Mouse (Mus musculus) urinary bladder, adult 2 months (tissue): ENCODE results near the gene Gli3. TPM values are rescaled to one million over a fixed set of nuclear protein-coding genes. Genes with fewer than 3 reads are reported as not detected.
A peak's percentile ranks its signal among the peaks of the same experiment; 100 is the strongest.

Experiments used
- DNase-seq: peaks from one replicate; pipeline ENCODE4 v3.0.0; 2022; ENCODE audit warnings: low spot score
- polyA plus RNA-seq: library from polyadenylated mRNA; depleted of rRNA; stranded (reverse); fragments of >200 nt; gene quantifications from 2 replicates; pipeline ENCODE4 v1.2.3, GENCODE M21; 2012; rRNA removed

Gli3 gene
- polyA plus RNA-seq = 5.1 and 8.1 TPM in 2 replicates

DNA sequence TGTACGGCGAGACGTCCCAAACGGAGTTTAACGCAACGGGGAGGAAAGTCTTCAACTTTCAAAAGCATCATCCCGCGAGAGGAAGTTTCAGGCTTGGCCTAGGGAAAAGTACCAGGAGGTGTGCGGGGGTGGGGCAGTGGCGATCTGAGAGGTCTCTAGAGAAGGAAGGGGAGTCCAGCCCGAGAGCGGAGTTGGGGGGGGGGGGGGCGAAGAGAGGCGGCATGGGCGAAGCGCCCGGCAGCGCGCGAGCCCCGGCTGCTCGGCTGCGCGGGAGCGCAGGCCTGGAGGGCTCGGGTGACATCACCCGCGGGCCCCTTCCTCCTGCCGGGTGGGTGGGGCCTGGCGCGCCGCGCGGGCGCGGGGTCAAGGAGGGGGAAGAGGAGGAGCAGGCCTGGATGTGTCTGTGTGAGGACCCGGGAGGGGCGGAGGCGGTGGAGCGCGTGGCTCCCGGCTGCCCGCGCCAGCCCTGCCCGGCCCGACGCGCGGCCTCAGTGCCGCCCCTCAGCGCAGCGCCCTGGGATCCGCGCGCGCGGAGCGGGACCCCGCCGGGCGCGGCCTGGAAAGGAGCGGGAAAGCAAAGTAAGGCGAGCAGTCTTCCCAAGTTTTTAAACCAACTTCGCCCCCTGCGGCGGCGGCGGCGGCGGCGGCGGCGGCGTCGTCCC is at the start of gene Gli3:
Gli3 (plus strand) TSS at position 406 of the 662 bp plus-strand sequence.
- peak; percentile 50 for DNase-seq

DNA sequence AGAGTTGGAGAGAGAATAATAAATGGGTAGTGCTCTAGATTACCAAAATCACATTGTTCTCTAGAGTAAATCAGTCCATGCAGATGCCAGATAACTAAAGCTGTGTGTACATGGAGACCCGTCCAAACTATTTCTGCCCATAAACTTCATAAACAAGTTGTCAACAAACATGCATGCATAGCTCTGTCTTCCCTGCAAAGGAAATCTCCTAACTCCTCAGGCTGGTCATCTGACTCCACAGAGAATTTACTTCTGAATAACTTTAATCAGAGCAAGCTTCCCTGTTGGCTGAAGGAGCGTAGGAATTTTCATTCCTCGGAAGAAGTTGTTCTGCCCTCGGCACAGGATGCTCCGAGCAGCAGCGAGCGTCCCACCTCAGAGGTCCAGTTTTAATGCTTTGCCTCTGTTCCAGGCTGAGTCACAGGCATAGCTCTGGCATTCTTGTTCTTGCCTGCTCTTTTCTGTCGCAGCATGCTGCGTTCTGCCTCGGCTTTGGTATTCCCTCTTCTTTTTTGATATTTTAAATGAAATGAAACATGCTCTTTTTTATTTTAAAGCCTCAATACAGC is 41.8 kb upstream of the Gli3 start:
- no peak for DNase-seq

DNA sequence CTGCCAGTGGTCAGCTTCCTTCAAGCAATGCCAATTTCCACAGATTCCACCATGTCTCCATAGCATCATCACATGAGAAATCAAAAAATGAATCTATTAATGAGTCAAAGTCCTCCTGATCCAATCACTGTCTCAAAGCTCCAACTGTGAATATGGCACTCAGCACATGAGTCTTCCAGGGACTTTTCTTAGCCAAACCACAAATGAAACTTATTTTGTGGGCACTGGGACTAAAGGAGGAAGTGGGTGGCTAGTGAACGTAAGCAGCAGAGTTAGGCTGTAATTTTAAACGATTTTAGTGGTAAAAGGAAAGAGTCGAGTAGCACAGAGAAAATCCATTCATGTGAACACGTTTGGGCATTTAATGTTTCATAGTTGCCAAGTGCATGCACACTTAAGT is 21.0 kb upstream of the Gli3 start:
- DNase-seq = no peak

- no peak for DNase-seq
These were observed 18.7 kb upstream of the Gli3 start for GRCm38 (mm10) chr13:15444312-15444711.

GRCm38 (mm10) chr13:15445591-15445990 is 17.4 kb upstream of the Gli3 start:
- DNase-seq = no peak

- no peak for DNase-seq
These were observed 17.0 kb upstream of the Gli3 start for GRCm38 (mm10) chr13:15446004-15446403.

- no peak for DNase-seq
These were observed 16.1 kb upstream of the Gli3 start for GRCm38 (mm10) chr13:15446782-15447564.

- DNase-seq = no peak
These were observed 12.1 kb upstream of the Gli3 start for GRCm38 (mm10) chr13:15450941-15451340.

DNA sequence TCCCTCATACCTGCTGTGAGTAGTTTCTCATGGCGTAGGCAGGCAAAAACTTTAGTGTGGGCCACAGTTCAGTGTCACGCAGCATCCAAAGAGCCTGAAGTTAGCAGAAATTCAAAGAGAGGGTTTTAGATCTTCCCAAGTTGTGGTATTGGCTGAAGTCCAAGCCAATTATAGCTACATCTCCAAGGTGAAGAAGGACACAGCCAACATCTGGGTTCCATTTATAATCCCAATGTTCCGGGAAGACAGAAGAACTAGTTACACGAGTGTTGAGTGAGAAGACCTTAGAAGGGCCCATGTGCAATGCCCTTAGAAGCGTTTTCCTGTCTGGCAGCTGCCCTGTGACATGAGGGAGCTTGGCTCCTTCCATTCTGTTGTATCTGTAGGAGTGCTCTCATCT is 5.2 kb upstream of the Gli3 start:
- DNase-seq = no peak

- DNase-seq = no peak
These were observed 1.1 kb upstream of the Gli3 start for GRCm38 (mm10) chr13:15461926-15462325.

- DNase-seq = peak; percentile 50
These were observed 551 bp downstream of the Gli3 start for GRCm38 (mm10) chr13:15463492-15464080.

DNA sequence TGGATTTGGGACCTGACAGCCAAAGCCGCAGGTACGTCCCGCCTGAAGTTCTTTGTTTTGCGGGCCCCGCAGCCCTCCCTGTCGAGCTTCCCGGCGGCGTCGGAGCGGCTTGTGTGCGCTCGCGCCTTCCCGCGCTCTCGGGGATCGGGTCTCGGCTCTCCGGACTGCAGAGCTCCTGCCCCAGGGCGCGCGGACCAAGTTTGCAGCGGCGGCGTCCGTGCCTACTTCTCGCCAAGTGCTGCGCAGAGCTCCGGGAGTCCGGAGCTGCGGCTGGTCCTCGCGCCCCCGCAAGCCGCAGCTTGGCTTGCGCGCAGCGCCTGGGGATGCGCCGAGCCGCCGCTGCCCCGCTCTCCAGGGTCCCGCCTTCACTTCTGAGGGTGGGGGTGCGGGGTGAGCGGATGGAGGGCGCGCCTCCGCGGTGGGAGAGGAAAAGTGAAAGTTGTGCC is 1.1 kb downstream of the Gli3 start:
- peak; percentile 43 for DNase-seq

DNA sequence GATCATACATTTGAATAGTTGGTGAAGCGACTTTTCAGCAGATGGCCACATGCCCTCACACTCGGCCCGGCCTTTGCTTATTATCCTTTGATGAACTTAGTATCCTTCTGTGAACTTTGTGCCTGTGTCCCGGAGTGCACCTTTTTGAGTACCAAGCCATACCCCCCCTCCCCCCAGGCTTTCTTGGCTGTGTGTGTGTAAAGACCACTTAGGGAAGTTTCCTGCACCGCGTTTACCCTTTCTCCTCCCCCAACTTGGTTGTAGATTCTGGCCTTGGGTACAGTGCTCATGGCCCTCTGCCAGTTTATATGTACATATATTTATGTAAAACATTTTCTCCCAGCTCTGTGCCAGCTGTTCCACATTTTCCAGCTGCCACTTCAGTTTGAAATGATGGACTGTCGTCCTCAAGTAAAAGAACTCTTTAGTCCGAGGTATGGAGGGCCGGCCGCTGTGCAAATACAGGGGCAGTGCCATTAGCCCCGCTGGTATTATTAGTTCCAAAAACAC is 1.8 kb downstream of the Gli3 start:
- DNase-seq = no peak

DNA sequence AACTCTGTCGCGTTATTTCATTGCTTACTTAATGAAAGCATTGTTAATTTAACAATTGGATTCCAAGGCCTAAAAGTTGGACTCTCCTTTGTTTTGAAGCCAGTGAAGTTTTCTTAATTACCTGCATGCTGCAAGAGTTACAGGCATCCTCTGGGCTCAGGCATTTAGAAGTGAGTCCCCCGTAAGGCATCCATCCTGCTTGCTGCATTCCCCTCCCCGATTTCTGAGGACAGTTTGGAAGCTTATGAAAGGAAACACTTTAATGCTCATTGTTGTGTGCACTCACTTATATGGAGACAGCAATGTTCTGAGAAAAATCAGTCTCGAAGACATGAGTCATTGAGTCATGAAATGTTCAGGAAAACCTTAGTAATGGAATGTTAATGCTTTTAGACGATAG is 3.5 kb downstream of the Gli3 start:
- DNase-seq = no peak

- no peak for DNase-seq
These were observed 4.4 kb downstream of the Gli3 start for GRCm38 (mm10) chr13:15467409-15467808.

GRCm38 (mm10) chr13:15468421-15468820 is 5.4 kb downstream of the Gli3 start:
- no peak for DNase-seq

DNA sequence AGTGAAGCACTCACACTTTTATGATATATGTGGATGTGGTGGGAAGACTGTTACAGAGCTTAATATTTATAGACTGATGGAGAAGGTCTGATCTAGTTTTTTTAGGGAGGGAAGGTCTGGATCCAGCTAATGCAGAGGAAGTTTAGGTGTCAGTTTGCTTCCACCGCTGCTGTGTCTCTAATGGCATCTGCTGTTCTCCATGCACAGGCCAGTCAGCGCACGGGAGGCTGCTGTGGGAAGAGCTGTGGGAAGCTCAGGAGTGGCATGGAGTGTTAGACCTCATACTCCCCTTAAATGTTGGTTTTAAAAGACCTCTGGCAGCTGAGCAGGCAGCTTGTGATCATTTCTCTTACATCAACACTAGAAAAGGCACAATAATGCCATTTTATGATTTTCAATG is 7.0 kb downstream of the Gli3 start:
- no peak for DNase-seq

GRCm38 (mm10) chr13:15472712-15473111 is 9.7 kb downstream of the Gli3 start:
- DNase-seq = no peak

GRCm38 (mm10) chr13:15474393-15474792 is 11.4 kb downstream of the Gli3 start:
- no peak for DNase-seq

GRCm38 (mm10) chr13:15486033-15486891 is 23.2 kb downstream of the Gli3 start:
- DNase-seq = no peak

GRCm38 (mm10) chr13:15487334-15487733 is 24.3 kb downstream of the Gli3 start:
- no peak for DNase-seq
